ENCODE assay signal across 20 mouse cellular contexts in genomic region chr16:95280338-95280737, GRCm38 (mm10). TPM values are rescaled to one million over a fixed set of nuclear protein-coding genes. Genes with fewer than 3 reads are reported as not detected.
DNase-seq lines count a peak whose midpoint lies in the region; TF ChIP-seq lines count a peak whose summit lies in the region.
"Had no signal": no experiment of that assay in that cellular context is flagged by ENCODE, and none has a peak within 500 bp of the region (broad histone marks: within the 10 kb centered on the region; RNA-seq: fewer than 3 reads in every experiment).

No protein-coding gene starts in this region.

- no peak for DNase-seq in kidney, adult 2 months
- no peak for DNase-seq in kidney, adult 11 months
- no peak for DNase-seq in CH12.LX (ENCODE audit: extremely low read depth)
- peak; percentile 45 for DNase-seq in induced T-regulatory cell, adult 2 months (ENCODE audit: low read depth)
- DNase-seq in thymus, adult 2 months = no peak
- no peak for DNase-seq in natural killer cell, adult 2 months (ENCODE audit: low spot score in 2 of 2)
- DNase-seq: adrenal gland, adult 2 months; adrenal gland, adult 8-10 months; adrenal gland, postnatal 10 days; adrenal gland, postnatal 14 days; adrenal gland, postnatal 25 days; adrenal gland, postnatal 36 days; B cell, adult 2 months; cerebellum, adult 11 months; cerebellum, adult 11-12 months; cerebellum, adult 18-20 months; cerebellum, adult 2 months had no signal

- H3K36me3 ChIP-seq in kidney, adult 2 months (ENCODE audit: control insufficient read depth, insufficient read depth, low read length) = no peaks in the 10 kb centered on the region; the same call in 1 of the 2 replicates
- H3K36me3 ChIP-seq in CH12.LX (replicated peaks in 1 of 2; ENCODE audit: control insufficient read depth in 1 of 2, insufficient read depth in 1 of 2, low read length in 1 of 2) = no peaks in the 10 kb centered on the region
- H3K36me3 ChIP-seq in thymus, adult 2 months (ENCODE audit: control insufficient read depth, insufficient read depth, low read length) = no peaks in the 10 kb centered on the region
- H3K36me3 ChIP-seq: G1E had no signal

- H3K4me3 ChIP-seq in kidney, adult 2 months (ENCODE audit: insufficient read depth, low read depth, low read length) = no peak overlapping the region
- no peak overlapping the region for H3K4me3 ChIP-seq in CH12.LX (replicated peaks in 1 of 3; ENCODE audit: low read depth in 2 of 3, low read length in 2 of 3, poor library complexity in 1 of 3)
- no peak overlapping the region for H3K4me3 ChIP-seq in thymus, adult 2 months (ENCODE audit: control insufficient read depth, insufficient read depth, low read length)

- H3K9ac ChIP-seq in CH12.LX (ENCODE audit: insufficient read depth, low read depth) = no peak overlapping the region

- dilution Hi-C loops in CH12.LX (cut with MboI; ENCODE audit: extremely low pct_ligation_motif_present, extremely low pct_unique_long_range_greater_than_20kb, low sequenced_read_pairs) = no loop called here

- H3K4me1 ChIP-seq in kidney, adult 2 months (ENCODE audit: control insufficient read depth, insufficient read depth, low read length) = peaks cover 35% of the 10 kb centered on the region
- peaks cover 54 to 79% of the 10 kb centered on the region in 2 experiments for H3K4me1 ChIP-seq in CH12.LX (ENCODE audit: control insufficient read depth in 1 of 2, insufficient read depth in 2 of 2)
- H3K4me1 ChIP-seq in thymus, adult 2 months (replicated peaks; ENCODE audit: control insufficient read depth, insufficient read depth, low read length) = peaks cover 17% of the 10 kb centered on the region

- in situ Hi-C loops in CH12.LX (cut with MboI; ENCODE audit: low pct_ligation_motif_present, low pct_unique_long_range_greater_than_20kb, low sequenced_read_pairs) = no loop called here

- no peak for TF ChIP-seq POLR2A in kidney, adult 2 months (IDR thresholded peaks at IDR 0.05; ENCODE audit: low read depth, low read length)
- no peak for TF ChIP-seq POLR2A in CH12.LX (IDR thresholded peaks at IDR 0.05; ENCODE audit: low read depth, low read length)
- TF ChIP-seq POLR2A in thymus, adult 2 months (IDR thresholded peaks at IDR 0.05; ENCODE audit: control insufficient read depth, extremely low read depth, insufficient read depth, low read length, poor library complexity) = no peak

- 0 out of 2 replicates have a peak overlapping the region, but pooled peaks have one; percentile 32 for H3K27ac ChIP-seq in kidney, adult 2 months (ENCODE audit: insufficient read depth, low read depth, low read length)
- peak overlapping the region; percentile 12; the same call in 1 of the 2 replicates for H3K27ac ChIP-seq in CH12.LX (ENCODE audit: insufficient read depth, low read depth)
- no peak overlapping the region for H3K27ac ChIP-seq in thymus, adult 2 months (ENCODE audit: control insufficient read depth, insufficient read depth, low read length)

- H3K79me2 ChIP-seq in CH12.LX (replicated peaks; ENCODE audit: control insufficient read depth, extremely low read depth, insufficient read depth, poor library complexity, severe bottlenecking) = no peaks in the 10 kb centered on the region

- no peak for TF ChIP-seq RAD21 in CH12.LX (IDR thresholded peaks at IDR 0.05; ENCODE audit: low read depth, low read length)

- H3K27me3 ChIP-seq in kidney, adult 2 months (replicated peaks; ENCODE audit: control insufficient read depth, insufficient read depth, low read length) = no peaks in the 10 kb centered on the region
- no peaks in the 10 kb centered on the region for H3K27me3 ChIP-seq in CH12.LX (replicated peaks)
- H3K27me3 ChIP-seq in thymus, adult 2 months (ENCODE audit: control insufficient read depth, insufficient read depth, low read length) = no peaks in the 10 kb centered on the region
- H3K27me3 ChIP-seq: Patski had no signal

- H3K9me3 ChIP-seq in CH12.LX (replicated peaks; ENCODE audit: low read length) = no peaks in the 10 kb centered on the region
- H3K9me3 ChIP-seq: G1E had no signal

- TF ChIP-seq CTCF in kidney, adult 2 months (conservative IDR thresholded peaks at IDR 0.05; ENCODE audit: insufficient read depth, insufficient read length, low read depth, low read length) = no peak
- no peak for TF ChIP-seq CTCF in CH12.LX (conservative IDR thresholded peaks at IDR 0.05 in 1 of 2, IDR thresholded peaks at IDR 0.05 in 1 of 2; ENCODE audit: low read depth in 2 of 2, low read length in 2 of 2)
- TF ChIP-seq CTCF in thymus, adult 2 months (IDR thresholded peaks at IDR 0.05; ENCODE audit: borderline replicate concordance, control insufficient read depth, extremely low read depth, insufficient read depth, low read length, poor library complexity) = no peak

- TF ChIP-seq EP300 in CH12.LX (IDR thresholded peaks at IDR 0.05; ENCODE audit: low read length) = no peak

- H3K4me2 ChIP-seq in CH12.LX (ENCODE audit: insufficient read depth, low read depth, poor library complexity, severe bottlenecking) = no peak overlapping the region

- WGBS in kidney, adult 2 months = 85% methylated on average over 3 of the region's 3 CpGs
- 90% methylated on average over 3 of the region's 3 CpGs for WGBS in thymus, adult 2 months

TF ChIP-seq in CH12.LX, 34 proteins besides CTCF, POLR2A, EP300 and RAD21:
- TF ChIP-seq HCFC1 (IDR thresholded peaks at IDR 0.05; ENCODE audit: low read depth, low read length) = no peak
- no peak for TF ChIP-seq ELF1 (IDR thresholded peaks at IDR 0.05; ENCODE audit: low read depth, low read length)
- TF ChIP-seq MEF2A (IDR thresholded peaks at IDR 0.05; ENCODE audit: borderline replicate concordance, low read depth, low read length) = no peak
- TF ChIP-seq ZKSCAN1 (IDR thresholded peaks at IDR 0.05; ENCODE audit: borderline replicate concordance, low read depth, low read length) = peak; percentile 92
- TF ChIP-seq KAT2A (IDR thresholded peaks at IDR 0.05; ENCODE audit: insufficient replicate concordance, low read length) = no peak

RNA-seq across cellular contexts. Expression of gene Kcnj15, which starts 23.0 kb away (rescaled TPM):
- 311 and 327 TPM in 2 replicates for polyA plus RNA-seq in kidney, adult 2 months (2012; rRNA removed)
- total RNA-seq in CH12.LX (2012; rRNA removed) (0.46 and 1.1 TPM in 2 replicates), CH12.LX (2014; rRNA removed) (0.19 and 0.51 TPM in 2 replicates)
- 0.11 and 0.37 TPM in 2 replicates for polyA plus RNA-seq in CH12.LX (2012; ENCODE audit: insufficient read length, low read depth)
- polyA plus RNA-seq in thymus, adult 2 months (2012; rRNA removed) = 7.3 and 12.5 TPM in 2 replicates
- total RNA-seq: MEL had no signal
- polyA plus RNA-seq: cerebellum, adult 2 months; G1E had no signal

Comparison
In these comparisons a context has a peak if more than half of its experiments do, and no peak if none do; other contexts are left out.
1. RNA of gene Kcnj15, which starts 23.0 kb away (polyA plus RNA-seq): 311 to 327 TPM in kidney, adult 2 months; 7.3 to 12.5 TPM in thymus, adult 2 months and 0.11 to 0.37 TPM in CH12.LX; every median in the first group is over 10 times any median in the second.